Mouse (Mus musculus) heart, postnatal 0 days (tissue): Measurements from ENCODE around the gene Olfr196. TPM values are rescaled to one million over a fixed set of nuclear protein-coding genes. Genes with fewer than 3 reads are reported as not detected.

ENCODE experiments used
- ATAC-seq: fragments of 200-750 bp; cut with Nextera tagmentation; 2 replicates; pipeline ENCODE4 v1.8.0; 2017; ENCODE audit warnings: low read depth, moderate number of reproducible peaks, moderate library complexity; ENCODE audit not compliant: insufficient read depth
- DNase-seq: peaks from one replicate; pipeline ENCODE4 v3.0.0-alpha.2; 2016; ENCODE audit warnings: low spot score
- H3K27ac ChIP-seq: fragments of 300-500 bp; sonication (generic); 2 replicates; pipeline ENCODE4 v1.5.1; 2014; ENCODE audit warnings: low read depth, mild to moderate bottlenecking
- H3K27me3 ChIP-seq: fragments of 300-500 bp; sonication (generic); 2 replicates; pipeline ENCODE4 v1.6.1; 2014; ENCODE audit warnings: low read length, mixed read lengths; ENCODE audit not compliant: control insufficient read depth, insufficient read depth
- H3K36me3 ChIP-seq: fragments of 300-500 bp; sonication (generic); replicated peaks from 2 replicates; pipeline ENCODE4 v1.6.1; 2014; ENCODE audit warnings: low read length, mixed read lengths; ENCODE audit not compliant: control insufficient read depth, insufficient read depth
- H3K4me1 ChIP-seq: fragments of 300-500 bp; sonication (generic); 2 replicates; pipeline ENCODE4 v1.6.1; 2014; ENCODE audit warnings: antibody characterized with exemption; ENCODE audit not compliant: control insufficient read depth, insufficient read depth
- H3K4me2 ChIP-seq: fragments of 300-500 bp; sonication (generic); 2 replicates; pipeline ENCODE4 v1.6.1; 2014; ENCODE audit warnings: low read depth, mild to moderate bottlenecking, low read length, moderate library complexity
- H3K4me3 ChIP-seq: fragments of 300-500 bp; sonication (generic); 2 replicates; pipeline ENCODE4 v1.5.1; 2014; ENCODE audit warnings: low read depth, low read length
- H3K9ac ChIP-seq: fragments of 300-500 bp; sonication (generic); replicated peaks from 2 replicates; pipeline ENCODE4 v1.6.1; 2014; ENCODE audit warnings: low read depth, low read length, mixed read lengths
- H3K9me3 ChIP-seq: fragments of 300-500 bp; sonication (generic); replicated peaks from 2 replicates; pipeline ENCODE4 v1.6.1; 2016; ENCODE audit warnings: low read length; ENCODE audit not compliant: control insufficient read depth
- CTCF ChIP-seq: IDR thresholded peaks from 2 replicates; pipeline ENCODE4 v1.5.1; 2016; ENCODE audit warnings: antibody characterized with exemption, control low read depth, low read depth
- EP300 ChIP-seq: IDR thresholded peaks from 2 replicates; pipeline ENCODE4 v1.6.1; 2016; ENCODE audit warnings: antibody characterized with exemption, low read depth
- WGBS: fragments of 180-500 bp; shearing (Covaris S2); extraction: QIAGEN DNeasy Blood & Tissue Kit; methylation state at CpG from one replicate; pipeline ENCODE4 v1.1.7; 2014; 5-methylcytosine and 5-hydroxymethylcytosine counted together
- polyA plus RNA-seq: library from polyadenylated mRNA; unstranded; fragments of >200 nt; fragmentation: Nextera tagmentation; extraction: Ambion mirVana; gene quantifications from 2 replicates; pipeline ENCODE4 v1.2.1, GENCODE M21; 2015
- total RNA-seq: library from RNA; depleted of rRNA; stranded (reverse); fragments of >200 nt; gene quantifications from 2 replicates; pipeline ENCODE4 v1.2.3, GENCODE M21; 2014; ENCODE audit warnings: low replicate concordance; rRNA removed

Gene Olfr196
- total and polyA plus RNA-seq, 2 experiments from 2014 or later: not detected

- Histone ChIP-seq H3K4me3 (no peak overlapping the region), H3K36me3 (no peaks in the 10 kb centered on the region), H3K27me3 (no peaks in the 10 kb centered on the region), H3K4me2 (no peak overlapping the region), H3K9me3 (no peaks in the 10 kb centered on the region), H3K9ac (no peak overlapping the region), H3K4me1 (no peaks in the 10 kb centered on the region), H3K27ac (no peak overlapping the region)
- ATAC-seq (no peak), DNase-seq (no peak)
- TF ChIP-seq CTCF (no peak), EP300 (no peak)
These were observed 29.1 kb downstream of the Olfr196 start for GRCm38 (mm10) chr16:59141105-59141504.

DNA sequence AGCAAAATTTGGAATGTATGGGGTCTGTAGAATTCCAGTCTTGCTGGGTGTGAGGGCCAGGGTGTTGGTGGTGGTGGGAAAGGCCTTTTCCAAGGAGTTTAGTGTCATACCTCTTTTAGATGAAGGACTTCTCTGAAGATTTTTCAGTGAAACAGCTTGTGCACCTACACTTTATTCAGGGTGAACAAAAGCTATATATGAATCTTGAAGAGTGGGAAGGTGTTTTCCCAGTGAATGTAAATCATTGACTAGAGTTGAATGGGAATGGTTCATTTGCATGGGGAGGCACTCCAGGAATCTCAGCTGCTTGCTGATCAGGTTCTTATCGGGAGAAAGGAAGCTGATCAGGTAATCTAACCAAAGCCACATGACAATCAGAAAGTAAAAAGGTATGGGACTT, 39.5 kb downstream of the Olfr196 start:
- TF ChIP-seq EP300: no peak
- TF ChIP-seq CTCF: no peak
- H3K36me3 ChIP-seq: no peaks in the 10 kb centered on the region
- WGBS: 78% methylated on average over 1 of the region's 1 CpGs

DNA sequence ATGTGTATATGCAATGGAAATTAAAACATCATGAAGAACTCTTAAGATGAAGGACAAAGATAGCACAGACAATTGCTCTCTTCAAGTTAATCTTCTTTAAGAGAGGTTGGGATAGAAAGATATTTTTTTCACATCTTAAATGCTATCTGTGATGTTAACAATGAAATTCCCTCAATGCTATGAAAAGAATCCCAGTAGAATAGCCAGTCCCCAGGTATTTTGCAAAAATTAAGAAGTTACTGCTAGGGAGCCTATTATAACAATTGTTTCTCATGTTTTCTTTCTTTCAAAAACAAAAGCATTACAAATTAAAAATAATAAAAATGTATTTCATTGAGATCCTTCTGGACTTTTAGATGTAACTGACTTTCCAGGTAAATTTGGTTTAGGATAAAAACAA, 49.3 kb downstream of the Olfr196 start, which contains the start of gene Olfr194:
Gene Olfr194 (minus strand): TSS at position 101 of the 400 bp plus-strand sequence.
- TF ChIP-seq EP300 (no peak), CTCF (no peak)
- no peaks in the 10 kb centered on the region for H3K27me3 ChIP-seq
- DNase-seq (no peak), ATAC-seq (no peak)
- H3K9ac ChIP-seq: no peak within 1 kb of the TSS
- no peak within 1 kb of the TSS for H3K27ac ChIP-seq
- no peak within 1 kb of the TSS for H3K4me2 ChIP-seq
- 0 out of 2 replicates have a peak, but pooled peaks cover 12% of the 10 kb centered on the region for H3K9me3 ChIP-seq
- no peak within 1 kb of the TSS for H3K4me3 ChIP-seq
- no peaks in the 10 kb centered on the region for H3K36me3 ChIP-seq
- H3K4me1 ChIP-seq: no peaks in the 10 kb centered on the region

More for the DNA sequence above, 39.5 kb downstream of the Olfr196 start:
- no peak overlapping the region for H3K9ac ChIP-seq
- H3K9me3 ChIP-seq: no peaks in the 10 kb centered on the region
- ATAC-seq (no peak), DNase-seq (no peak)
- no peak overlapping the region for H3K4me3 ChIP-seq
- no peak overlapping the region for H3K27ac ChIP-seq
- H3K4me1 ChIP-seq: no peaks in the 10 kb centered on the region
- H3K27me3 ChIP-seq: no peaks in the 10 kb centered on the region
- H3K4me2 ChIP-seq: no peak overlapping the region

Other genes starting within 250 kb of the Olfr196 start
- not detected in 2 replicates for gene Olfr181, start 241.7 kb downstream of the Olfr196 start, total RNA-seq
- gene Olfr181, start 241.7 kb downstream of the Olfr196 start, polyA plus RNA-seq: not detected in 2 replicates
- gene Olfr180, start 241.1 kb downstream of the Olfr196 start, total RNA-seq: not detected in 2 replicates
- not detected in 2 replicates for gene Olfr180, start 241.1 kb downstream of the Olfr196 start, polyA plus RNA-seq
- not detected in 2 replicates for gene Olfr183, start 175.1 kb downstream of the Olfr196 start, total RNA-seq
- gene Olfr183, start 175.1 kb downstream of the Olfr196 start, polyA plus RNA-seq: not detected in 2 replicates
- not detected in 2 replicates for gene Olfr186, start 140.2 kb downstream of the Olfr196 start, total RNA-seq
- gene Olfr186, start 140.2 kb downstream of the Olfr196 start, polyA plus RNA-seq: not detected in 2 replicates
- gene Olfr187, start 130.7 kb downstream of the Olfr196 start, total RNA-seq: not detected in 2 replicates
- not detected in 2 replicates for gene Olfr187, start 130.7 kb downstream of the Olfr196 start, polyA plus RNA-seq
- not detected in 2 replicates for gene Olfr190, start 92.4 kb downstream of the Olfr196 start, total RNA-seq
- gene Olfr190, start 92.4 kb downstream of the Olfr196 start, polyA plus RNA-seq: not detected in 2 replicates
- gene Olfr191, start 80.6 kb downstream of the Olfr196 start, total RNA-seq: not detected in 2 replicates
- gene Olfr191, start 80.6 kb downstream of the Olfr196 start, polyA plus RNA-seq: not detected in 2 replicates
- gene Olfr193, start 58.6 kb downstream of the Olfr196 start, total RNA-seq: not detected in 2 replicates
- not detected in 2 replicates for gene Olfr193, start 58.6 kb downstream of the Olfr196 start, polyA plus RNA-seq
- not detected in 2 replicates for gene Olfr194, start 49.4 kb downstream of the Olfr196 start, total RNA-seq
- not detected in 2 replicates for gene Olfr194, start 49.4 kb downstream of the Olfr196 start, polyA plus RNA-seq
- not detected in 2 replicates for gene Olfr195, start 23.4 kb downstream of the Olfr196 start, total RNA-seq
- not detected in 2 replicates for gene Olfr195, start 23.4 kb downstream of the Olfr196 start, polyA plus RNA-seq
- not detected in 2 replicates for gene Olfr198, start 33.1 kb upstream of the Olfr196 start, total RNA-seq
- not detected in 2 replicates for gene Olfr198, start 33.1 kb upstream of the Olfr196 start, polyA plus RNA-seq
- gene Olfr199, start 49.3 kb upstream of the Olfr196 start, total RNA-seq: not detected in 2 replicates
- gene Olfr199, start 49.3 kb upstream of the Olfr196 start, polyA plus RNA-seq: not detected in 2 replicates
- not detected in 2 replicates for gene Olfr201, start 102.2 kb upstream of the Olfr196 start, total RNA-seq
- gene Olfr201, start 102.2 kb upstream of the Olfr196 start, polyA plus RNA-seq: not detected in 2 replicates
- gene Olfr202, start 116.3 kb upstream of the Olfr196 start, total RNA-seq: not detected in 2 replicates
- gene Olfr202, start 116.3 kb upstream of the Olfr196 start, polyA plus RNA-seq: not detected in 2 replicates
- not detected in 2 replicates for gene Olfr203, start 128.4 kb upstream of the Olfr196 start, total RNA-seq
- not detected in 2 replicates for gene Olfr203, start 128.4 kb upstream of the Olfr196 start, polyA plus RNA-seq
- gene Olfr204, start 147.8 kb upstream of the Olfr196 start, total RNA-seq: not detected in 2 replicates
- not detected in 2 replicates for gene Olfr204, start 147.8 kb upstream of the Olfr196 start, polyA plus RNA-seq
- gene Olfr205, start 160.7 kb upstream of the Olfr196 start, total RNA-seq: not detected in 2 replicates
- not detected in 2 replicates for gene Olfr205, start 160.7 kb upstream of the Olfr196 start, polyA plus RNA-seq
- not detected in 2 replicates for gene Olfr206, start 178.8 kb upstream of the Olfr196 start, total RNA-seq
- not detected in 2 replicates for gene Olfr206, start 178.8 kb upstream of the Olfr196 start, polyA plus RNA-seq
- not detected in 2 replicates for gene Olfr209, start 193.5 kb upstream of the Olfr196 start, total RNA-seq
- not detected in 2 replicates for gene Olfr209, start 193.5 kb upstream of the Olfr196 start, polyA plus RNA-seq
- gene Gabrr3, start 236.9 kb upstream of the Olfr196 start, total RNA-seq: not detected in 2 replicates
- gene Gabrr3, start 236.9 kb upstream of the Olfr196 start, polyA plus RNA-seq: not detected in 2 replicates